8 mouse cellular contexts compared by ENCODE assay signal in the genomic region with DNA sequence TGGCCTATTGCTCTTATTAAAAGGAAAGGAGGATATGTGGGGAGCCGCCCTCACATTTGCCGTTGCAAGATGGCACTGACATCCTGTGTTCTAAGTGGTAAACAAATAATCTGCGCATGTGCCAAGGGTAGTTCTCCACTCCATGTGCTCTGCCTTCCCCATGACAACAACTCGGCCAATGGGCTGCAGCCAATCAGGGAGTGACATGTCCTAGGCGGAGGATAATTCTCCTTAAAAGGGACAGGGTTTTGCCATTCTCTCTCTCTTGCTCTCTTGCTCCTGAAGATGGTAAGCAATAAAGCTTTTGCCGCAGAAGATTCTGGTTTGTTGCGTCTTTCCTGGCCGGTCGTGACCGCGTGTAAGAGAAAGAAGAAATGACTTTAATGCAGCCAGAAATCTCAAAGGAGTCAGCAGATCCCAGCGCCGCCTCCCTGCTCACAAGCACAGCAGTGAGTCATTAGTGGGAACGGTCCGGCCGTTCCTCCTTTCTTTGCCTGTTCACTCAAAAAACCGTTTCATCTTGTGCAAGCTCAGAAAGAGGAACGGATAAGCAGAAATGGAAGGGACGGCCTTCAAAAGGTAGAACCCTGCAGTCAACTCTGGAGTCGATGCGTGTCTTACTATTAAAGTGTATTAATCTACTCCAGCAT. TPM values are rescaled to one million over a fixed set of nuclear protein-coding genes. Genes with fewer than 3 reads are reported as not detected.
DNase-seq lines count a peak whose midpoint lies in the region; ATAC-seq and TF ChIP-seq lines count a peak whose summit lies in the region.
"Not testable (repeated sequence)": the region's sequence is repeated elsewhere in the genome, so short reads cannot be mapped to it uniquely, and the experiment has no call there.
"Had no signal": no experiment of that assay in that cellular context is flagged by ENCODE, and none has a peak within 500 bp of the region (broad histone marks: within the 10 kb centered on the region; RNA-seq: fewer than 3 reads in every experiment).

No protein-coding gene starts in this region.

- not testable (repeated sequence) for H3K27ac ChIP-seq in lung, postnatal 0 days (ENCODE audit: low read length)

- TF ChIP-seq EP300 in lung, postnatal 0 days (IDR thresholded peaks at IDR 0.05), result not testable (repeated sequence)

- not testable (repeated sequence) for H3K4me3 ChIP-seq in lung, postnatal 0 days (ENCODE audit: low read depth, low read length)

- not testable (repeated sequence) for TF ChIP-seq CTCF in lung, postnatal 0 days (IDR thresholded peaks at IDR 0.05)

- 91% methylated on average over 20 of the region's 21 CpGs for WGBS in lung, postnatal 0 days

- not testable (repeated sequence) for H3K36me3 ChIP-seq in lung, postnatal 0 days (ENCODE audit: insufficient read depth, low read length)

- H3K9me3 ChIP-seq in lung, postnatal 0 days (ENCODE audit: low read length), result not testable (repeated sequence)

- H3K27me3 ChIP-seq in lung, postnatal 0 days (replicated peaks; ENCODE audit: insufficient read depth, low read length), result not testable (repeated sequence)

- peak; percentile 45 for DNase-seq in brain, adult 2 months (ENCODE audit: low read depth, low spot score)
- DNase-seq in heart, adult 18-20 months, result peak; percentile 19 to 58
- DNase-seq in liver, result peak; percentile 15
- DNase-seq in lung, postnatal 0 days (ENCODE audit: low spot score), result peak; percentile 40
- peak; percentile 13 to 23 for DNase-seq in spleen, adult 18-20 months

- not testable (repeated sequence) for H3K9ac ChIP-seq in lung, postnatal 0 days (replicated peaks; ENCODE audit: low read depth)

- peak; percentile 81; the same call in 1 of the 2 replicates for ATAC-seq in frontal cortex, adult (ENCODE audit: low TSS enrichment)
- ATAC-seq in lung, postnatal 0 days, result peak; percentile 37; the same call in 1 of the 2 replicates
- peak; percentile 97 for ATAC-seq in megakaryocyte progenitor cell, adult 5-6 weeks (replicated peaks; ENCODE audit: poor library complexity)

- not testable (repeated sequence) for H3K4me2 ChIP-seq in lung, postnatal 0 days (replicated peaks; ENCODE audit: low read depth, low read length)

- H3K4me1 ChIP-seq in lung, postnatal 0 days (ENCODE audit: insufficient read depth, low read depth, low read length), result not testable (repeated sequence)

RNA-seq across cellular contexts. Expression of gene Gnaq, which starts 48.5 kb away (rescaled TPM):
- 10 to 100 TPM; 22.3 to 23.9 TPM for total RNA-seq in heart, adult 18-20 months (2021)
- polyA plus RNA-seq in lung, postnatal 0 days (2015; fragmentation: Nextera tagmentation; extraction: Ambion mirVana), result 27.6 and 30.2 TPM in 2 replicates
- 22.2 and 23.8 TPM in 2 replicates for total RNA-seq in megakaryocyte progenitor cell, adult 5-6 weeks (2015)
- 14.3 and 20.4 TPM in 2 replicates for total RNA-seq in megakaryocyte progenitor cell, adult 5-6 weeks (2017)
- polyA plus RNA-seq: erythroblast, embryonic 14.5 days had no signal

Comparison
In these comparisons a context has a peak if more than half of its experiments do, and no peak if none do; other contexts are left out.
1. ATAC-seq: peak in every context shown above with its lines; median percentile 97 in megakaryocyte progenitor cell, adult 5-6 weeks; 81 in frontal cortex, adult; 37 in lung, postnatal 0 days.